Mouse (Mus musculus): ENCODE data around the gene Blnk.

DNA sequence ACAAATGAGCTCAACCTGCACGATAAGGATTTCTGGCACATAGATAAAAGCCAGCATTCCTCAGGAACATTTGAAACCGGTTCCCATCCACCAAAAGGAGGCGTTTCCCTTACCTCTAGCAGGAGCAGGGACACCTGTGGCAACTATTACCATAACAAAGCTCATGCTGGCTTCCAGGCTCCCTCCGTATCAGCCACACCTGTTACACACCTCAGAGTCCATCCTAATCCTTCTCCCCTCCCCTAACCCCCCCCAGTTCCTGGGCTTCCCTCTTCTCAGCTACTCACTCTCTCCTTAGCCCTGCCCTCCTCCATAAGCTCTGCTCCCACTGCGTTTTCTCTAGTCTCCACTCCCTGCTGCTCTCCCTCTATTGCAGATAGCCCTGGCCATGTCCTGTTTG is 19.3 kb upstream of the Blnk start:
- TF ChIP-seq EP300 (optimal IDR thresholded peaks at IDR 0.05): no peak
- no peak for TF ChIP-seq CTCF (IDR thresholded peaks at IDR 0.05; ENCODE audit: low read depth)
